Mouse (Mus musculus): ENCODE data around the gene Tmem220. TPM values are rescaled to one million over a fixed set of nuclear protein-coding genes. Genes with fewer than 3 reads are reported as not detected.
"Not testable (repeated sequence)": the region's sequence is repeated elsewhere in the genome, so short reads cannot be mapped to it uniquely, and the experiment has no call there.

Tmem220 gene
- polyA plus RNA-seq, 1 experiment from 2014 or later, result 0.92 TPM

DNA sequence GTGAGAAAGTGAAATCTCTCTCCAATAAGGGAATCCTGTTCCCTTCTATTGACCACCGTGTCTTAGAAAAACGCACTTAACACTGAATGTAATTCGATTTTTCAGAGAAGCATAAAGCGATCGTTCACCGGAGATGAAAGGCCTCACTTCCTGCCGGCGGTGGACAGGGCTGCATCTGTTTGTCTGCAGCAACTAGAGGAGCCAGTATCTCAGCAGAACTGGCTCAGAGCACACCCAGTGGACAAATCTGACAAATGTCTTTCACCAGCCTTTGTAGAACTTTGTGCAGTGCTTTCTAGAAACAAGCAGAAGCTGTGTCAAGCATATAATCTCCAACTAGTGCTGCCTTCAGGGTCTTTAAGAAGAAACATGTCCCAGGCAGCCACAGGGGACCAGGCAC is 14.5 kb upstream of the Tmem220 start:
- no peak overlapping the region for H3K9ac ChIP-seq (ENCODE audit: low read length)
- WGBS, result 17% methylated on average over 8 of the region's 8 CpGs
- peaks cover 2% of the 10 kb centered on the region; the same call in 1 of the 2 replicates for H3K4me1 ChIP-seq (ENCODE audit: control insufficient read depth, insufficient read depth, low read length)
- no peaks in the 10 kb centered on the region; the same call in 1 of the 2 replicates for H3K9me3 ChIP-seq (ENCODE audit: control insufficient read depth, low read length)
- ATAC-seq (ENCODE audit: low FRiP score) (peak; percentile 52; the same call in 1 of the 2 replicates), DNase-seq (ENCODE audit: low spot score, missing footprints) (peak; percentile 90)
- no peaks in the 10 kb centered on the region for H3K36me3 ChIP-seq (ENCODE audit: control insufficient read depth, insufficient read depth, low read length)
- no peak overlapping the region for H3K4me2 ChIP-seq
- H3K27ac ChIP-seq (ENCODE audit: low read depth, low read length), result no peak overlapping the region
- H3K27me3 ChIP-seq (ENCODE audit: control insufficient read depth, insufficient read depth, low read length), result no peaks in the 10 kb centered on the region
- no peak overlapping the region for H3K4me3 ChIP-seq (ENCODE audit: low read depth, low read length)

DNA sequence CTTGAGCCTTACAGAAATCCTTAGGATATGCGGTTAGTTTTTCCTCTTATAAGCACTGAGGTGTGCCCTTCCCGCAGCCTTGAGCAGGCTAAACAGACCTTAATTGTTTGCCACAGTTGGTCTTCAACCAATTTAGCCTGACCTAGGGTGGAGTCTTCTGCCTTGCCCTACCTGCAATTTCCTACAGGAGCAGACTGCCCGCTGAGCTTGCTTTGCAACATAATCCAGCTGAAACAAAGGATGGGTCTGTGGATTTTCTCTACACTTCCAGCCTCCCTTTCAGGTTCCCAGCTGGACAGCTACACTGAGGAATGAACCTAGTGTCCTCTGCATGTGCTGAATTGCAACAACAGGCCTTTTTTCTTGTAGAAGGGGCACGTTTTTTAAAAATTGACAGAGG is 13.3 kb upstream of the Tmem220 start:
- Histone ChIP-seq H3K27me3 (ENCODE audit: control insufficient read depth, insufficient read depth, low read length) (no peaks in the 10 kb centered on the region), H3K4me3 (ENCODE audit: low read depth, low read length) (no peak overlapping the region), H3K4me2 (no peak overlapping the region), H3K9me3 (ENCODE audit: control insufficient read depth, low read length) (no peaks in the 10 kb centered on the region), H3K27ac (ENCODE audit: low read depth, low read length) (no peak overlapping the region), H3K36me3 (ENCODE audit: control insufficient read depth, insufficient read depth, low read length) (no peaks in the 10 kb centered on the region), H3K4me1 (ENCODE audit: control insufficient read depth, insufficient read depth, low read length) (peaks cover 2% of the 10 kb centered on the region; the same call in 1 of the 2 replicates), H3K9ac (ENCODE audit: low read length) (no peak overlapping the region)
- no peak for ATAC-seq (ENCODE audit: low FRiP score)
- 15% methylated on average over 4 of the region's 4 CpGs for WGBS
- no peak for DNase-seq (ENCODE audit: low spot score, missing footprints)

DNA sequence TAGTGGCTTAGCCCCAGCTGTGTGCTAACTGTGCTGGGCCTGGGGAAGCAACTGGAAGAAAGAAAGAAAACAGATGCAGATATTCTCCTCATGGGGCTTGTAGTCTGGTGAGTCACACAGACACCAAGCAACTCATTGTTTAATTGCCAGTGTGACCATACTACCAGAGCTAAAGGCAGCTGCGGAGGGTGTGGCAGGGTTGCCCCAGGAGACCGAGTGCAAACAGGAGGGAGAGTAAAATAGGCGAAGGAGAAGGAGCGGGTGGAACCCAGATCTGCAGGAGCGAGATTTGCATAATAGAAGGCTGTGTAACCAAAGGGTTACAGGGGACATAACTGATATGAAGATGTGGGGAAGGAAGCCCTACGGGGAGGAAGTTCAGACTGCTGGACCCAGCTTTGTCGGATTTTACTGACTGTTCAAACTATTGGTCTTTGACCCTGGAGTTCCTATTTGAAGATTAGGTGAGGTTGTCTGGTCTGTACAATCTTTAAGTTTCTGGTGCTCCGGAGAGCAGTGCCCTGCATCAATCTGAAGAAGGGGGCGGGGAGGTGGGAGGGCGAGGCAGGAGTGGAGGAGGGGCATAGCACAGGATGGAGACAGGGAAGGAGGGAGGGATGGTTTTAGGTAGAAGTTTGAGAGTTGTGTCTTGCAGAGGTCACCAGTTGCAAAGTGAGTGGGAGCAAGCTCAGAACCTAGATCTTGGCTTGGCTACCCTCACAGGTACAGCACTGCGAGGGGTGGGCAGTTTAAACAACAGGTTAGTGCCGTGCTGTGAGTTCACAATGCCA is 7.0 kb upstream of the Tmem220 start:
- 0 out of 2 replicates have a peak overlapping the region, but pooled peaks have one; percentile 6 for H3K27ac ChIP-seq (ENCODE audit: low read depth, low read length)

DNA sequence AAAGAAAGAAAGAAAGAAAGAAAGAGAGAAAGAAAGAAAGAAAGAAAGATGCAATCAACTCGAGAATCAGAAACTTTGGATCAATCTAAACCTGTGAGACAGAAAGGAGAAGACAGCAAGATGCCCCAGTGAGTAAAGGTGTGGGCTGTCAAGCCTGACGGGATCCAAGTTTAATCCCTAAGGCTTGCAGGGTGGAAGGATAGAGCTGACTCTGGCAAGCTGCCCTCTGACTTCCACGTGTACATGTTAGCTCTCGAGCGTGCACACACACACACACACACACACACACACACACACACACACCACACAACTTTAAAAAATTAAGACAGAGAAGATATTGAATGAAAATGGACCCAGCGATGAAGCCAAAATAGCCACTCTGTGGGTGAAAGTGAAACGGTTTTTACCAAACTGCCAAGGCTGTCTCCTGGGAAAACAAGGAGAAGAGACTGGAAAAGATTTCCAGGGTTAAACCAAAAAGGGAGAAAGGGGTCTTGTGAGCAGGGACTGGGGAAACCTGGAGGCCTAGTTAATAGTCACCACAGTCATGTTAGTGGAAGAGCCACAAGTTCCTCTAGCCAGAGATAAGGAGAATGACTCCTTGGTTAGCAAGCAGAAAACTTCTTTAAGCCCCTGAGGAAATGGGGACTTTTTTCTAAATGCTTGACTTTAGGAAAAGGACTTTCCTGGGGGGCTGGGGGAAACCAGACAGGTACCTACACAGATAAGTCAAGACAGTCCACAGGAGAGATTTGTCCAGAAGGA is 5.1 kb upstream of the Tmem220 start:
- no peaks in the 10 kb centered on the region for H3K36me3 ChIP-seq (ENCODE audit: control insufficient read depth, insufficient read depth, low read length)
- no peak overlapping the region for H3K4me2 ChIP-seq
- WGBS, result 57% methylated on average over 7 of the region's 7 CpGs
- H3K27me3 ChIP-seq (ENCODE audit: control insufficient read depth, insufficient read depth, low read length), result peaks cover 4% of the 10 kb centered on the region
- H3K9ac ChIP-seq (ENCODE audit: low read length), result no peak overlapping the region
- H3K4me3 ChIP-seq (ENCODE audit: low read depth, low read length), result no peak overlapping the region
- H3K4me1 ChIP-seq (ENCODE audit: control insufficient read depth, insufficient read depth, low read length), result peaks cover 16% of the 10 kb centered on the region
- no peak overlapping the region for H3K27ac ChIP-seq (ENCODE audit: low read depth, low read length)
- no peaks in the 10 kb centered on the region for H3K9me3 ChIP-seq (ENCODE audit: control insufficient read depth, low read length)
- DNase-seq (ENCODE audit: low spot score, missing footprints), result no peak
- ATAC-seq (ENCODE audit: low FRiP score), result no peak

More for the DNA sequence above, 7.0 kb upstream of the Tmem220 start:
- Histone ChIP-seq H3K4me3 (ENCODE audit: low read depth, low read length) (no peak overlapping the region), H3K4me1 (ENCODE audit: control insufficient read depth, insufficient read depth, low read length) (peaks cover 12% of the 10 kb centered on the region), H3K27me3 (ENCODE audit: control insufficient read depth, insufficient read depth, low read length) (peaks cover 4% of the 10 kb centered on the region), H3K9ac (ENCODE audit: low read length) (no peak overlapping the region), H3K9me3 (ENCODE audit: control insufficient read depth, low read length) (no peaks in the 10 kb centered on the region), H3K4me2 (peak overlapping the region; percentile 8; the same call in 1 of the 2 replicates), H3K36me3 (ENCODE audit: control insufficient read depth, insufficient read depth, low read length) (no peaks in the 10 kb centered on the region)
- DNase-seq (ENCODE audit: low spot score, missing footprints) (no peak), ATAC-seq (ENCODE audit: low FRiP score) (peak; percentile 75)
- 4% methylated on average over 12 of the region's 12 CpGs for WGBS

DNA sequence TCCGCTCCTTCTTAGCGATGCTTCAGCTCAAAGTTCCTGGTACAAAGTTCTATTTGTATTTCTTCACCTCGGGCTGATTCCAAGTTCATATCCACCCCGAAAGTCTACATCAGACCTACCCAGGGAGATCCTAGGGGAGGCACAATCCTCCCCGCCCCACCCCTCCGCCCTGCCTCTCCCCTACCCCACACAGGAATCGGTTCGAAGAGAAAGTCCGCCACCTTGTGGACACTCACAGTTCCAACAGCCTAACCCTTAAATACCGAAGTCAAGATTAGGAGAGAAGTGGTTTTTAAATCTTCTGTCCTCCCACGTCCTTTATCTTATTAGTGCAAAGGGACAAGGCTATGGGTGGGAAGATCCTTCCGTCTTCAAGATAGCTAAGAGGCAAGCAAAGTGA is 4.0 kb upstream of the Tmem220 start:
- Histone ChIP-seq H3K9ac (ENCODE audit: low read length) (no peak overlapping the region), H3K4me2 (0 out of 2 replicates have a peak overlapping the region, but pooled peaks have one; percentile 14), H3K27me3 (ENCODE audit: control insufficient read depth, insufficient read depth, low read length) (peaks cover 4% of the 10 kb centered on the region), H3K4me1 (ENCODE audit: control insufficient read depth, insufficient read depth, low read length) (peaks cover 20% of the 10 kb centered on the region), H3K4me3 (ENCODE audit: low read depth, low read length) (no peak overlapping the region), H3K27ac (ENCODE audit: low read depth, low read length) (no peak overlapping the region), H3K36me3 (ENCODE audit: control insufficient read depth, insufficient read depth, low read length) (no peaks in the 10 kb centered on the region), H3K9me3 (ENCODE audit: control insufficient read depth, low read length) (no peaks in the 10 kb centered on the region)
- WGBS, result 4% methylated on average over 12 of the region's 12 CpGs
- ATAC-seq (ENCODE audit: low FRiP score) (no peak), DNase-seq (ENCODE audit: low spot score, missing footprints) (peak; percentile 97)

- DNase-seq (ENCODE audit: low spot score, missing footprints), result no peak
- Histone ChIP-seq H3K27me3 (ENCODE audit: control insufficient read depth, insufficient read depth, low read length) (peaks cover 4% of the 10 kb centered on the region), H3K4me2 (no peak overlapping the region), H3K36me3 (ENCODE audit: control insufficient read depth, insufficient read depth, low read length) (no peaks in the 10 kb centered on the region), H3K9me3 (ENCODE audit: control insufficient read depth, low read length) (no peaks in the 10 kb centered on the region), H3K9ac (ENCODE audit: low read length) (no peak overlapping the region), H3K4me3 (ENCODE audit: low read depth, low read length) (no peak overlapping the region), H3K27ac (ENCODE audit: low read depth, low read length) (no peak overlapping the region), H3K4me1 (ENCODE audit: control insufficient read depth, insufficient read depth, low read length) (peaks cover 17% of the 10 kb centered on the region)
- WGBS, result 88% methylated on average over 13 of the region's 13 CpGs
- no peak for ATAC-seq (ENCODE audit: low FRiP score)
These were observed 2.4 kb upstream of the Tmem220 start for GRCm38 (mm10) chr11:67022354-67023115.

- DNase-seq (ENCODE audit: low spot score, missing footprints); H3K36me3 ChIP-seq (ENCODE audit: control insufficient read depth, insufficient read depth, low read length); H3K9me3 ChIP-seq (ENCODE audit: control insufficient read depth, low read length); H3K27ac ChIP-seq (ENCODE audit: low read depth, low read length); H3K4me2 ChIP-seq; H3K9ac ChIP-seq (ENCODE audit: low read length); H3K4me3 ChIP-seq (ENCODE audit: low read depth, low read length); ATAC-seq (ENCODE audit: low FRiP score); H3K27me3 ChIP-seq (ENCODE audit: control insufficient read depth, insufficient read depth, low read length): not testable (repeated sequence)
- peaks cover 10% of the 10 kb centered on the region for H3K4me1 ChIP-seq (ENCODE audit: control insufficient read depth, insufficient read depth, low read length)
- 53% methylated on average over 1 of the region's 1 CpGs for WGBS
These were observed 1.8 kb upstream of the Tmem220 start for GRCm38 (mm10) chr11:67023191-67023590.

GRCm38 (mm10) chr11:67023802-67024340 is 1.1 kb upstream of the Tmem220 start:
- Histone ChIP-seq H3K9me3 (ENCODE audit: control insufficient read depth, low read length) (no peaks in the 10 kb centered on the region), H3K4me2 (no peak overlapping the region; the same call in 1 of the 2 replicates), H3K9ac (ENCODE audit: low read length) (no peak overlapping the region), H3K36me3 (ENCODE audit: control insufficient read depth, insufficient read depth, low read length) (no peaks in the 10 kb centered on the region), H3K27ac (ENCODE audit: low read depth, low read length) (no peak overlapping the region), H3K27me3 (ENCODE audit: control insufficient read depth, insufficient read depth, low read length) (peaks cover 4% of the 10 kb centered on the region), H3K4me1 (ENCODE audit: control insufficient read depth, insufficient read depth, low read length) (peaks cover 8% of the 10 kb centered on the region; the same call in 1 of the 2 replicates), H3K4me3 (ENCODE audit: low read depth, low read length) (no peak overlapping the region)
- DNase-seq (ENCODE audit: low spot score, missing footprints) (peak; percentile 90), ATAC-seq (ENCODE audit: low FRiP score) (no peak)
- 14% methylated on average over 6 of the region's 6 CpGs for WGBS
